7 mouse cellular contexts compared by ENCODE assay signal in genomic region chr8:105936866-105937475, GRCm38 (mm10). TPM values are rescaled to one million over a fixed set of nuclear protein-coding genes. Genes with fewer than 3 reads are reported as not detected.
DNase-seq lines count a peak whose midpoint lies in the region; ATAC-seq lines count a peak whose summit lies in the region.

No protein-coding gene starts in this region.

- no peaks in the 10 kb centered on the region for H3K9me3 ChIP-seq in embryonic facial prominence, embryonic 10.5 days
- no peaks in the 10 kb centered on the region for H3K9me3 ChIP-seq in limb, embryonic 10.5 days (replicated peaks)
- H3K9me3 ChIP-seq in midbrain, embryonic 13.5 days = no peaks in the 10 kb centered on the region

- peak overlapping the region; percentile 82 for H3K9ac ChIP-seq in midbrain, embryonic 13.5 days (replicated peaks)

- H3K27ac ChIP-seq in embryonic facial prominence, embryonic 10.5 days (replicated peaks) = peak overlapping the region; percentile 86
- peak overlapping the region; percentile 89 for H3K27ac ChIP-seq in limb, embryonic 10.5 days
- peak overlapping the region; percentile 91 for H3K27ac ChIP-seq in midbrain, embryonic 13.5 days

- WGBS in embryonic facial prominence, embryonic 10.5 days = under 1% methylated on average over 30 of the region's 30 CpGs
- under 1% methylated on average over 30 of the region's 30 CpGs for WGBS in limb, embryonic 10.5 days
- under 1% methylated on average over 29 of the region's 30 CpGs for WGBS in midbrain, embryonic 13.5 days

- H3K27me3 ChIP-seq in embryonic facial prominence, embryonic 10.5 days (replicated peaks; ENCODE audit: low read depth, poor library complexity, severe bottlenecking) = no peaks in the 10 kb centered on the region
- H3K27me3 ChIP-seq in limb, embryonic 10.5 days (ENCODE audit: low read depth, poor library complexity, severe bottlenecking) = no peaks in the 10 kb centered on the region
- no peaks in the 10 kb centered on the region for H3K27me3 ChIP-seq in midbrain, embryonic 13.5 days

- H3K4me1 ChIP-seq in embryonic facial prominence, embryonic 10.5 days = peaks cover 23% of the 10 kb centered on the region
- H3K4me1 ChIP-seq in limb, embryonic 10.5 days = peaks cover 33% of the 10 kb centered on the region
- H3K4me1 ChIP-seq in midbrain, embryonic 13.5 days (replicated peaks) = peaks cover 20% of the 10 kb centered on the region

- peak overlapping the region; percentile 90 for H3K4me2 ChIP-seq in midbrain, embryonic 13.5 days (replicated peaks)

- peak; percentile 92 for DNase-seq in adrenal gland, postnatal 10 days
- DNase-seq in embryonic facial prominence, embryonic 10.5 days (ENCODE audit: low spot score) = peak; percentile 93
- DNase-seq in kidney, adult 11 months = peak; percentile 95
- DNase-seq in limb, embryonic 10.5 days (ENCODE audit: low spot score) = peak; percentile 90
- DNase-seq in spleen, adult 12 weeks (ENCODE audit: low spot score) = peak; percentile 64

- ATAC-seq in granulocyte monocyte progenitor cell, adult 5-6 weeks (replicated peaks; ENCODE audit: poor library complexity, severe bottlenecking) = peak; percentile 86
- ATAC-seq in midbrain, embryonic 13.5 days = peak; percentile 94

- H3K36me3 ChIP-seq in embryonic facial prominence, embryonic 10.5 days (replicated peaks) = peaks cover 40% of the 10 kb centered on the region
- H3K36me3 ChIP-seq in limb, embryonic 10.5 days = peaks cover 25% of the 10 kb centered on the region
- peaks cover 10% of the 10 kb centered on the region for H3K36me3 ChIP-seq in midbrain, embryonic 13.5 days

- peak overlapping the region; percentile 68 for H3K4me3 ChIP-seq in embryonic facial prominence, embryonic 10.5 days
- H3K4me3 ChIP-seq in limb, embryonic 10.5 days = peak overlapping the region; percentile 83
- H3K4me3 ChIP-seq in midbrain, embryonic 13.5 days (replicated peaks) = peak overlapping the region; percentile 65

RNA-seq across cellular contexts. Expression of gene Psmb10, which starts 1.3 kb away (rescaled TPM):
- 10 to 100 TPM; 58.0 to 66.3 TPM for total RNA-seq in adrenal gland, postnatal 10 days (2021)
- polyA plus RNA-seq in embryonic facial prominence, embryonic 10.5 days (2016; fragmentation: Nextera tagmentation; extraction: Ambion mirVana) = 30.5 and 36.8 TPM in 2 replicates
- 176 and 220 TPM in 2 replicates for total RNA-seq in granulocyte monocyte progenitor cell, adult 5-6 weeks (2014; fragmentation: Nextera tagmentation)
- 71.7 and 92.7 TPM in 2 replicates for total RNA-seq in granulocyte monocyte progenitor cell, adult 5-6 weeks (2017)
- polyA plus RNA-seq in limb, embryonic 10.5 days (2016; fragmentation: Nextera tagmentation; extraction: Ambion mirVana) = 28.9 and 40.3 TPM in 2 replicates
- 38.7 and 40.3 TPM in 2 replicates for polyA plus RNA-seq in midbrain, embryonic 13.5 days (2015; fragmentation: Nextera tagmentation; extraction: Ambion mirVana)

RNA-seq across cellular contexts. Expression of gene Ctrl, which starts 3.3 kb away (rescaled TPM):
- under 1 TPM; 0.30 to 0.70 TPM for total RNA-seq in adrenal gland, postnatal 10 days (2021)
- polyA plus RNA-seq in embryonic facial prominence, embryonic 10.5 days (2016; fragmentation: Nextera tagmentation; extraction: Ambion mirVana) = 1.9 and 2.2 TPM in 2 replicates
- total RNA-seq in granulocyte monocyte progenitor cell, adult 5-6 weeks (2014; fragmentation: Nextera tagmentation) = 2.9 and 5.5 TPM in 2 replicates
- 2.7 TPM in 1 of 2 replicates, not detected in the other for total RNA-seq in granulocyte monocyte progenitor cell, adult 5-6 weeks (2017)
- 1.6 and 2.0 TPM in 2 replicates for polyA plus RNA-seq in limb, embryonic 10.5 days (2016; fragmentation: Nextera tagmentation; extraction: Ambion mirVana)
- 2.6 and 2.9 TPM in 2 replicates for polyA plus RNA-seq in midbrain, embryonic 13.5 days (2015; fragmentation: Nextera tagmentation; extraction: Ambion mirVana)

RNA-seq across cellular contexts. Expression of gene Lcat, which starts 6.2 kb away (rescaled TPM):
- total RNA-seq in adrenal gland, postnatal 10 days (2021) = 10 to 100 TPM; 39.2 to 89.9 TPM
- 1.7 and 2.4 TPM in 2 replicates for polyA plus RNA-seq in embryonic facial prominence, embryonic 10.5 days (2016; fragmentation: Nextera tagmentation; extraction: Ambion mirVana)
- not detected in 2 replicates for total RNA-seq in granulocyte monocyte progenitor cell, adult 5-6 weeks (2014; fragmentation: Nextera tagmentation)
- total RNA-seq in granulocyte monocyte progenitor cell, adult 5-6 weeks (2017) = not detected in 2 replicates
- 2.0 and 2.1 TPM in 2 replicates for polyA plus RNA-seq in limb, embryonic 10.5 days (2016; fragmentation: Nextera tagmentation; extraction: Ambion mirVana)
- 0.30 and 0.54 TPM in 2 replicates for polyA plus RNA-seq in midbrain, embryonic 13.5 days (2015; fragmentation: Nextera tagmentation; extraction: Ambion mirVana)

RNA-seq across cellular contexts. Expression of gene Slc12a4, which starts 28.9 kb away (rescaled TPM):
- 10 to 100 TPM; 30.5 to 33.7 TPM for total RNA-seq in adrenal gland, postnatal 10 days (2021)
- 31.0 and 33.9 TPM in 2 replicates for polyA plus RNA-seq in embryonic facial prominence, embryonic 10.5 days (2016; fragmentation: Nextera tagmentation; extraction: Ambion mirVana)
- total RNA-seq in granulocyte monocyte progenitor cell, adult 5-6 weeks (2014; fragmentation: Nextera tagmentation) = 4.7 and 7.8 TPM in 2 replicates
- 1.6 and 6.8 TPM in 2 replicates for total RNA-seq in granulocyte monocyte progenitor cell, adult 5-6 weeks (2017)
- 31.9 and 37.7 TPM in 2 replicates for polyA plus RNA-seq in limb, embryonic 10.5 days (2016; fragmentation: Nextera tagmentation; extraction: Ambion mirVana)
- polyA plus RNA-seq in midbrain, embryonic 13.5 days (2015; fragmentation: Nextera tagmentation; extraction: Ambion mirVana) = 5.2 and 5.6 TPM in 2 replicates

RNA-seq across cellular contexts. Expression of gene Pskh1, which starts 36.7 kb away (rescaled TPM):
- 10 to 100 TPM; 32.9 to 35.6 TPM for total RNA-seq in adrenal gland, postnatal 10 days (2021)
- polyA plus RNA-seq in embryonic facial prominence, embryonic 10.5 days (2016; fragmentation: Nextera tagmentation; extraction: Ambion mirVana) = 35.9 and 38.1 TPM in 2 replicates
- total RNA-seq in granulocyte monocyte progenitor cell, adult 5-6 weeks (2014; fragmentation: Nextera tagmentation) = 18.0 and 28.1 TPM in 2 replicates
- 19.7 and 20.6 TPM in 2 replicates for total RNA-seq in granulocyte monocyte progenitor cell, adult 5-6 weeks (2017)
- 34.4 and 45.9 TPM in 2 replicates for polyA plus RNA-seq in limb, embryonic 10.5 days (2016; fragmentation: Nextera tagmentation; extraction: Ambion mirVana)
- 13.5 and 14.7 TPM in 2 replicates for polyA plus RNA-seq in midbrain, embryonic 13.5 days (2015; fragmentation: Nextera tagmentation; extraction: Ambion mirVana)

Comparison
In these comparisons a context has a peak if more than half of its experiments do, and no peak if none do; other contexts are left out.
1. Peak in every context shown above with its lines: DNase-seq, ATAC-seq, H3K4me3 ChIP-seq and H3K27ac ChIP-seq.